Mouse (Mus musculus): ENCODE results near the gene Atp5k. TPM values are rescaled to one million over a fixed set of nuclear protein-coding genes. Genes with fewer than 3 reads are reported as not detected.

The Atp5k gene
- 323 and 367 TPM in 2 replicates for polyA plus RNA-seq (2012; rRNA removed)

DNA sequence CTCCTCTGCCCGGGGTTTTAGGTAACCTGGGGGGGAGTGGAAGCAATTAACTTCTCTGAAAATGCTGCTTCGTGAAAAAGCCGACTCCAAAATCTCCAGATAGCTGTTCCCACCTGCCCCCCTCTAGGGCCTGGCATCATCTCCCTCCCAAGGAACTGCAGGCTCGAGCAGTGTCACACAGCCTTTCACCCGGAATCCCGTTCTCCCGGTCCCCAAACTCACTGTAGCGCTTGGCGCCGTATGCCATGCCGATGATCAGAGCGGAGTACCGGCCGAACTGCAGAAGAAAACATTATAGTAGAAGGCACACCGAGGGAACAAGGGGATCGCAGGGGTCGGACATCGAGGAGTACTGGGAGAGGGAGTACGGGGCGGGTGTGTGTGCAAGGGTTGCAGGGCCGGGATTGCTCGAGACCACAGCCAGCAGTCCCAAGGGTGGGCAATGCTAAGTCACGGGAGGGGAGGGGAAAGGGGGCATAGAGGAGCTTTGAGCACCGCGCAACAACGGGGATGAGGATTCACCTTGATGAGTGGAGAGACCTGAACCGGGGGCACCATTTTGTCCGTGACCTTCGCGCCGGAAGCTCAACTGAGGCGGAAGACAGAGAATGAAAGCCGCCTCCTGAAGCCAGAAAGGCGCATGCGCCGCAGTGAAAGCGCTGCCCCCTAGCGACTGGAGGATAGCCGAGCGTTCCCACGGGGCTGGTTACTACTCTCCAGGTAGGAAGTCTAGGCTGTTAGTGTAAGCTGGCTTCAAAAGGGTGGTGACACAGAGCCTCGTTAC, at the start of gene Atp5k:
Gene Atp5k (minus strand): TSS at position 645 of the 784 bp plus-strand sequence.
- Histone ChIP-seq H3K27ac (ENCODE audit: insufficient read depth, low read length) (peak within 1 kb of the TSS; percentile 7; the same call in 1 of the 2 replicates), H3K4me3 (ENCODE audit: insufficient read depth, low read length) (peak within 1 kb of the TSS; percentile 94), H3K4me1 (ENCODE audit: control insufficient read depth, insufficient read depth, low read length) (peaks cover 2% of the 10 kb centered on the region; the same call in 1 of the 2 replicates)
- TF ChIP-seq CTCF (IDR thresholded peaks at IDR 0.05; ENCODE audit: extremely low read depth, insufficient read depth, low read length): peak; percentile 74
- TF ChIP-seq POLR2A (IDR thresholded peaks at IDR 0.05; ENCODE audit: extremely low read depth, insufficient read depth, low read length): peak; percentile 85

- no peak overlapping the region for H3K4me3 ChIP-seq (ENCODE audit: insufficient read depth, low read length)
- no peak overlapping the region for H3K27ac ChIP-seq (ENCODE audit: insufficient read depth, low read length)
- TF ChIP-seq POLR2A (IDR thresholded peaks at IDR 0.05; ENCODE audit: extremely low read depth, insufficient read depth, low read length) (no peak), CTCF (IDR thresholded peaks at IDR 0.05; ENCODE audit: extremely low read depth, insufficient read depth, low read length) (no peak)
- no peaks in the 10 kb centered on the region for H3K4me1 ChIP-seq (ENCODE audit: control insufficient read depth, insufficient read depth, low read length)
Measured at GRCm38 (mm10) chr5:108483006-108483405, 48.8 kb upstream of the Atp5k start.

GRCm38 (mm10) chr5:108475977-108476376, 41.7 kb upstream of the Atp5k start:
- H3K27ac ChIP-seq (ENCODE audit: insufficient read depth, low read length): no peak overlapping the region
- H3K4me1 ChIP-seq (ENCODE audit: control insufficient read depth, insufficient read depth, low read length): peaks cover 5% of the 10 kb centered on the region; the same call in 1 of the 2 replicates
- H3K4me3 ChIP-seq (ENCODE audit: insufficient read depth, low read length): no peak overlapping the region
- TF ChIP-seq POLR2A (IDR thresholded peaks at IDR 0.05; ENCODE audit: extremely low read depth, insufficient read depth, low read length) (no peak), CTCF (IDR thresholded peaks at IDR 0.05; ENCODE audit: extremely low read depth, insufficient read depth, low read length) (no peak)

DNA sequence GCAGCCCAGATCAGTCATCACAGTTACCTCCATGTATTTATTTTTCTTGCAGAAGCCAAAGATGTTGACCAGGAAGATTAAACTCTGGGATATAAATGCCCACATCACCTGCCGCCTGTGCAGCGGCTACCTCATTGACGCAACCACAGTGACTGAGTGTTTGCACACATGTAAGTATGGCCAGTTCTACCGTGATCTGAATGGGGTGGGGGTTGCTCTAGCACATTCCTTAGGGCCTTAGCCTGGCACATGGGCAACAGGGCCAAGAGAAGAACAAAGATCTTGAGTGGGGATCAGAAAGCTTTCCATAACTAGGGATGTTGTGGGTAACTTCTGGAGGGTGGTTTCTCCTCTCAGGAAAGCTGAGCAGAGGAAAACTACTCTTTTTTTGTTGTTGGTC, 39.5 kb upstream of the Atp5k start:
- H3K27ac ChIP-seq (ENCODE audit: insufficient read depth, low read length): no peak overlapping the region

GRCm38 (mm10) chr5:108469617-108470016, 35.4 kb upstream of the Atp5k start:
- TF ChIP-seq CTCF (IDR thresholded peaks at IDR 0.05; ENCODE audit: extremely low read depth, insufficient read depth, low read length): no peak
- TF ChIP-seq POLR2A (IDR thresholded peaks at IDR 0.05; ENCODE audit: extremely low read depth, insufficient read depth, low read length): no peak
- Histone ChIP-seq H3K4me1 (ENCODE audit: control insufficient read depth, insufficient read depth, low read length) (peaks cover 6% of the 10 kb centered on the region; the same call in 1 of the 2 replicates), H3K27ac (ENCODE audit: insufficient read depth, low read length) (no peak overlapping the region), H3K4me3 (ENCODE audit: insufficient read depth, low read length) (no peak overlapping the region)

More for the DNA sequence above, 39.5 kb upstream of the Atp5k start:
- no peak overlapping the region for H3K4me3 ChIP-seq (ENCODE audit: insufficient read depth, low read length)
- H3K4me1 ChIP-seq (ENCODE audit: control insufficient read depth, insufficient read depth, low read length): peaks cover 5% of the 10 kb centered on the region; the same call in 1 of the 2 replicates
- TF ChIP-seq CTCF (IDR thresholded peaks at IDR 0.05; ENCODE audit: extremely low read depth, insufficient read depth, low read length): no peak
- TF ChIP-seq POLR2A (IDR thresholded peaks at IDR 0.05; ENCODE audit: extremely low read depth, insufficient read depth, low read length): no peak

DNA sequence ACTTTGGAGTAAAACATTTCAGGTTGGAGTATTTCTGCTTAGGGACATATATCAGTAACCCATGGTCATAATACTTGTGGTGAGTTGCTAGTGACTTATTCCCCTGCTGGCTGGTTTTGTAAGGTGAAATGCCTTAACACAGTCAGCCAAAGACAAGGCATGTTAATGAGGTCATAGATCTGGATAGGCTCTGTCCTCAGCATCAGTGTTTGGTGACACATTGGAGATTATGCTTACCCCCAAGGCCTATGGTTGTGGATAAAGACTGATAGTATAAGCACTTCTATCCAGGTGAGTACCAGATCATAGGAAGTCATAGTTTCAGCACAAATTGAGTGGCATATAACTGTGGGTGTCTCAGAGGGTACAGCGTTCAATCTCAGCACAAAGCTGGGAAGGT, 32.4 kb upstream of the Atp5k start:
- Histone ChIP-seq H3K4me1 (ENCODE audit: control insufficient read depth, insufficient read depth, low read length) (peaks cover 12% of the 10 kb centered on the region), H3K27ac (ENCODE audit: insufficient read depth, low read length) (no peak overlapping the region), H3K4me3 (ENCODE audit: insufficient read depth, low read length) (no peak overlapping the region)
- TF ChIP-seq CTCF (IDR thresholded peaks at IDR 0.05; ENCODE audit: extremely low read depth, insufficient read depth, low read length): no peak
- TF ChIP-seq POLR2A (IDR thresholded peaks at IDR 0.05; ENCODE audit: extremely low read depth, insufficient read depth, low read length): no peak

- no peak overlapping the region for H3K27ac ChIP-seq (ENCODE audit: insufficient read depth, low read length)
- H3K4me3 ChIP-seq (ENCODE audit: insufficient read depth, low read length): no peak overlapping the region
- peaks cover 8% of the 10 kb centered on the region for H3K4me1 ChIP-seq (ENCODE audit: control insufficient read depth, insufficient read depth, low read length)
- TF ChIP-seq POLR2A (IDR thresholded peaks at IDR 0.05; ENCODE audit: extremely low read depth, insufficient read depth, low read length) (no peak), CTCF (IDR thresholded peaks at IDR 0.05; ENCODE audit: extremely low read depth, insufficient read depth, low read length) (no peak)
Measured at GRCm38 (mm10) chr5:108465131-108465891, 31.1 kb upstream of the Atp5k start.

DNA sequence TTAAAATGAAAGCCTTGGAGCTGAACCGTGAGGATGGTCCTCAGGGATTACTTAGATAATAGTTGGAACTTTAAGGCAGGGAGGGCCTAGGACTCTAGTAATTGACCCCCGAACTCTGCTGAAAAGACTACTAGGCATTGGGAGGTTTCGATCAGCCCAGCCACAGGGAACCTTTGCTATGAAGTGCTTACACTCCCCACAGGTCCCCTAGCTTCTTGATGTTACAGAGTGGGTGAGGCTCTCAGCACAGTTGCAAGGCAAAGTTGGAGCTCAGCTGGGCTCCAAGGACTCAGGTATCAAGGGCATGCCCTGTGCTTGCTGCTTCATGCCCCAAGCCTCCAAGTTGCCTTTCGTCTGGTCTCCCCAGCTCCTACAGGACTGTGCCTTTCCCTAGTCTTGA, 28.2 kb upstream of the Atp5k start:
- peaks cover 7% of the 10 kb centered on the region for H3K4me1 ChIP-seq (ENCODE audit: control insufficient read depth, insufficient read depth, low read length)
- peak overlapping the region; percentile 65 for H3K4me3 ChIP-seq (ENCODE audit: insufficient read depth, low read length)
- no peak overlapping the region for H3K27ac ChIP-seq (ENCODE audit: insufficient read depth, low read length)
- no peak for TF ChIP-seq POLR2A (IDR thresholded peaks at IDR 0.05; ENCODE audit: extremely low read depth, insufficient read depth, low read length)
- TF ChIP-seq CTCF (IDR thresholded peaks at IDR 0.05; ENCODE audit: extremely low read depth, insufficient read depth, low read length): no peak
